Mouse (Mus musculus) embryonic fibroblast, embryonic 13.5 days (primary cell): Measurements from ENCODE around the gene Olfr1193. TPM values are rescaled to one million over a fixed set of nuclear protein-coding genes. Genes with fewer than 3 reads are reported as not detected.
"Not testable (repeated sequence)": the region's sequence is repeated elsewhere in the genome, so short reads cannot be mapped to it uniquely, and the experiment has no call there.

ENCODE experiments used
- H3K27ac ChIP-seq: 2 replicates; pipeline ENCODE4 v1.5.1; 2012; ENCODE audit warnings: low read length, control low read depth, inconsistent platforms; ENCODE audit not compliant: insufficient read depth
- H3K4me1 ChIP-seq: 2 replicates; pipeline ENCODE4 v1.6.1; 2011; ENCODE audit warnings: low read length; ENCODE audit not compliant: control insufficient read depth, insufficient read depth
- H3K4me3 ChIP-seq: 2 replicates; pipeline ENCODE4 v1.5.1; 2011; ENCODE audit warnings: mild to moderate bottlenecking, control low read depth, low read length; ENCODE audit not compliant: insufficient read depth
- CTCF ChIP-seq: IDR thresholded peaks from 2 replicates; pipeline ENCODE4 v1.5.1; 2011; ENCODE audit warnings: mild to moderate bottlenecking, control low read depth, low read length, moderate library complexity, borderline replicate concordance; ENCODE audit not compliant: insufficient read depth
- POLR2A ChIP-seq: IDR thresholded peaks from 2 replicates; pipeline ENCODE4 v1.6.1; 2011; ENCODE audit warnings: low read depth, mild to moderate bottlenecking, control low read depth, low read length, moderate library complexity
- polyA plus RNA-seq: library from polyadenylated mRNA; stranded (reverse); fragments of >200 nt; gene quantifications from 2 replicates; pipeline ENCODE4 v1.2.4, GENCODE M21; 2011; ENCODE audit warnings: low read depth; ENCODE audit not compliant: missing spikeins, insufficient read length

Gene Olfr1193
- polyA plus RNA-seq = not detected in 2 replicates

DNA sequence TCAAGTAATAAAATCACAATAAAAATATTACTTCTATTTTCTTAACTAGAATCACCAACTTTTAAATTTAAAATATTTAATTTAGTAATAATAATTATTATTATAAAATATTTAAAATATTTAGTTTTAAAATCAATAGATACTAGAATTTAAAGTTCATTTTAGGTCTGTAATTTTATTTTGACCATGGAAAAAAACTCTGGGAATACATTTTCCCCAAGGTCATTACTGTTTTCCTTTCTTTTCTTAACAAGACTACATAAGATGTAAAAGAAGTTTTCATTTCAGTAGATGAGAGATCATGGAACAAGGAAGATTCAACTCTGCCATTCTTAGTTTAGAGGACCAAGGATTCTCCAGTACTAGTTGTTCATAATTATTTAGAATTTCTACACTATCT lies at the start of gene Olfr1193:
TSS of gene Olfr1193 (plus strand) at position 301 of the 400 bp plus-strand sequence.
- H3K27ac ChIP-seq, H3K4me3 ChIP-seq, H3K4me1 ChIP-seq: not testable (repeated sequence)

DNA sequence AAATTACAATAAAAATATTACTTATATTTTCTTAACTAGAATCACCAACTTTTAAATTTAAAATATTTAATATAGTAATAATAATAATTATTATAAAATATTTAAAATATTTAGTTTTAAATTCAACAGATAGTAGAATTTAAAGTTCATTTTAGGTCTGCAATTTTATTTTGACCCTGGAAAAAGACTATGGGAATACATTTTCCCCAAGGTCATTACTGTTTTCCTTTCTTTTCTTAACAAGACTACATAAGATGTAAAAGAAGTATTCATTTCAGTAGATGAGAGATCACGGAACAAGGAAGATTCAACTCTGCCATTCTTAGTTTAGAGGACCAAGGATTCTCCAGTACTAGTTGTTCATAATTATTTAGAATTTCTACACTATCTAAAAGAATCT lies 35.2 kb upstream of the Olfr1193 start, which contains the start of gene Olfr1191-ps1:
TSS of gene Olfr1191-ps1 (plus strand) at position 301 of the 400 bp plus-strand sequence.
- H3K4me1 ChIP-seq, H3K4me3 ChIP-seq, H3K27ac ChIP-seq: not testable (repeated sequence)

DNA sequence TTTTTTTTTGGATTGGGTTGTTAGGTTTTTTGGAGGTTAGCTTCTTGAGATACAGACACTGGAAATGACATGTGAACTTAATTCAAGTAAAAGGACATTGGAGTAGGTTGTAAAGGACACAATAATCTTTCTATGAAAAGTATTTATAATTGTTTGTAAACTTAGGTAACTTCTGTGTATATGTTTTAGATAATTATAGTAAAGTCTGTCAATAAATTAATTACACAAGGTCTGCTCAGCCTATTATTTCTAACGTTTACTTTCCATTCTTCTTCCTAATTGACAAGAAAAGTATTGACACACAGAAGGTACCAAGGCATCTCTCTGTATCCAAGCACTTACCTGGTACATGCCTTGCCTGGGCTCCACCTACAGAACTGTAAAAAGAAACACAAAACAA lies 27.2 kb upstream of the Olfr1193 start, which contains the start of gene Olfr1192-ps1:
TSS of gene Olfr1192-ps1 (plus strand) at position 301 of the 400 bp plus-strand sequence.
- Histone ChIP-seq H3K4me1 (no peaks in the 10 kb centered on the region), H3K27ac (no peak within 1 kb of the TSS), H3K4me3 (no peak within 1 kb of the TSS)
- TF ChIP-seq CTCF = no peak
- TF ChIP-seq POLR2A = no peak

DNA sequence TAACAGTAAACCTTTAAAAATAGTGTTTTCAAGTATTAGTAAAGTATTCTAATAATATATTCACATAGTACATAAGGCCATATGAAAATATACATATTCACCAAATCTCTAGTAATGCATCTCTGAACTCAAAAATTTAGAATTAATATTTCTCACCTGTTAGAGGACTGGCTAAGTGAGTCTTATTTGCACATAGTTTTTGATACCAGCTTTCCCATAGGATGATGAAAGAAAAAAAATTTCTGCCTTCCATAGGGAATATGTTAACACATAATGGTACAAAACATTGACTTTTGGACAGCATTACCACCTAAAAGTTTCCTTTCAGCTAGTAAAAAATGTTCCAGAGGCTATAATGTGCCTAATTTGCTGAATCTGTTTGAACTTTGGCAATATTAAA lies 13.7 kb downstream of the Olfr1193 start, which contains the start of gene Olfr1195:
TSS of gene Olfr1195 (minus strand) at position 101 of the 400 bp plus-strand sequence.
- TF ChIP-seq POLR2A (no peak), CTCF (no peak)
- Histone ChIP-seq H3K4me3 (no peak within 1 kb of the TSS), H3K27ac (no peak within 1 kb of the TSS), H3K4me1 (no peaks in the 10 kb centered on the region)

GRCm38 (mm10) chr2:88704497-88704896 lies 29.1 kb downstream of the Olfr1193 start, which contains the start of gene Olfr1196:
Gene Olfr1196 (minus strand): TSS chr2:88704597.
- Histone ChIP-seq H3K27ac (no peak within 1 kb of the TSS), H3K4me1 (no peaks in the 10 kb centered on the region), H3K4me3 (no peak within 1 kb of the TSS)
- TF ChIP-seq POLR2A (no peak), CTCF (no peak)

Other genes with a start within 250 kb of the Olfr1193 start
- not detected in 2 replicates for gene Olfr1181, start 249.5 kb upstream of the Olfr1193 start, polyA plus RNA-seq
- not detected in 2 replicates for gene Gm13757, start 226.5 kb upstream of the Olfr1193 start, polyA plus RNA-seq
- not detected in 2 replicates for gene Olfr1183, start 220.8 kb upstream of the Olfr1193 start, polyA plus RNA-seq
- gene Olfr1184, start 192.0 kb upstream of the Olfr1193 start, polyA plus RNA-seq = not detected in 2 replicates
- gene Olfr1185-ps1, start 182.3 kb upstream of the Olfr1193 start, polyA plus RNA-seq = not detected in 2 replicates
- not detected in 2 replicates for gene Olfr1186, start 157.1 kb upstream of the Olfr1193 start, polyA plus RNA-seq
- gene Olfr1188, start 118.7 kb upstream of the Olfr1193 start, polyA plus RNA-seq = not detected in 2 replicates
- gene Olfr1189, start 89.2 kb upstream of the Olfr1193 start, polyA plus RNA-seq = not detected in 2 replicates
- not detected in 2 replicates for gene Olfr1191-ps1, start 35.1 kb upstream of the Olfr1193 start, polyA plus RNA-seq
- gene Olfr1192-ps1, start 27.1 kb upstream of the Olfr1193 start, polyA plus RNA-seq = not detected in 2 replicates
- gene Olfr1195, start 13.6 kb downstream of the Olfr1193 start, polyA plus RNA-seq = not detected in 2 replicates
- not detected in 2 replicates for gene Olfr1196, start 29.0 kb downstream of the Olfr1193 start, polyA plus RNA-seq
- gene Olfr1197, start 56.7 kb downstream of the Olfr1193 start, polyA plus RNA-seq = not detected in 2 replicates
- gene Olfr1198, start 75.7 kb downstream of the Olfr1193 start, polyA plus RNA-seq = not detected in 2 replicates
- gene Olfr1199, start 84.8 kb downstream of the Olfr1193 start, polyA plus RNA-seq = not detected in 2 replicates
- gene Olfr1200, start 94.9 kb downstream of the Olfr1193 start, polyA plus RNA-seq = not detected in 2 replicates
- not detected in 2 replicates for gene Olfr1201, start 117.4 kb downstream of the Olfr1193 start, polyA plus RNA-seq
- gene Olfr1202, start 138.9 kb downstream of the Olfr1193 start, polyA plus RNA-seq = not detected in 2 replicates
- gene Olfr1205, start 154.1 kb downstream of the Olfr1193 start, polyA plus RNA-seq = not detected in 2 replicates
- not detected in 2 replicates for gene Olfr1204, start 173.7 kb downstream of the Olfr1193 start, polyA plus RNA-seq
- not detected in 2 replicates for gene Olfr1206, start 187.6 kb downstream of the Olfr1193 start, polyA plus RNA-seq
- gene Olfr1208, start 226.7 kb downstream of the Olfr1193 start, polyA plus RNA-seq = not detected in 2 replicates
- not detected in 2 replicates for gene Olfr1209, start 239.5 kb downstream of the Olfr1193 start, polyA plus RNA-seq